Mouse (Mus musculus): ENCODE data around the gene Ric3.

Gene Ric3

DNA sequence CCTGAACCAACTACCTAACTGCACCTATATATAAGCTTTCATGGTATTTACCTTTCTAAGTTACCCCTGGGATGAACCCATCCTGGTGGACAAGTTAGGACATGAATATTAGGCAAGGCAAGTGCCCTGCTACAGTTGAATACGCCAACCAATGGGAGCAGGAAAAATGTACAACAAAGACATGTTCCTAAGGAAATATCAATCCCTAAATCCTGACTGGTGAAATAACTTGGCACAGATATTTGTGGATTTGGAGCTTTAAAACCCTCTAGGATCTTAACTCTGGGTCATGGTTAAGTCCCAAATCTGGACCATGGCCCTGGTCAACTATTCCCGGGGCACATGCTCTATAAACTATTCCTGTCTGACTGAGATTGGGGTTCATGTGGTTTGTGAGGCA is 37.3 kb downstream of the Ric3 start:
- no peak for DNase-seq

DNA sequence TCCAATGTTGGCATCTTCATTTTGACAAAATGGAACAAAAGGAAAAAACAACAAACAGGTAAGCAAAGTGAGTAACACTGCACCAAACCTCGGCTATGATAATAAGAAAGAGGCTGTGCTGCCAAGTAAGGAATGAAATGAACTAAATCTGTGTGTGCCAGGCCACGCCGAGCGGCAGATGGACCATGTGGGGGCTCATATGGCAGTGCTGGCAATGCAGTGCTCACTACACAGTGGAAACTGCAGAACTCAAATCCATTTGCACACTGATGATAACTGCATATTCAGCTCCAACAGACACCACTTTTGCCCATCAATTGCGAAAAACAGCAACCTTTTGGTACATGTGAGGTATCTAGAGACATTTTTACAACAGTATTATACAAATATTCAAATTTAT is 43.7 kb downstream of the Ric3 start:
- no peak for DNase-seq

DNA sequence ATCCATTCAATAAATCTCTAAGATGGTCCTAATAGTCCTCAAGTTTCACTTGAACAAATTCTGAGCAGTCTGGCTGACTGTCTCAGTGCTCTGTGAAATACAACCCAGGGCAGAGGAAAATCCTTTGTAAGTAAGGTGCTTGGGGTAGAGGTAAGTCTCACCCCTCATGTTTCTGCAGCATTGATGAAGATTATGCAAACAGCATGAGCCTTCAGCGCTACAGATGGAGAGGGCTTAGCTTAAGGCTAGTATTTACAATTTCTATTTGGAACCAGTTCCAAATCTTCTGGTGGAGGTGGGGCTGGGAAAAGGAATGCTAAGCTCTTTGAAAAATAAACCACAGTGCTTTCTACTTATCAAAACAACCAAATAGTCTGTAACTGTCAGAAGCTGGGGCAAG is 44.1 kb downstream of the Ric3 start:
- no peak for DNase-seq

DNA sequence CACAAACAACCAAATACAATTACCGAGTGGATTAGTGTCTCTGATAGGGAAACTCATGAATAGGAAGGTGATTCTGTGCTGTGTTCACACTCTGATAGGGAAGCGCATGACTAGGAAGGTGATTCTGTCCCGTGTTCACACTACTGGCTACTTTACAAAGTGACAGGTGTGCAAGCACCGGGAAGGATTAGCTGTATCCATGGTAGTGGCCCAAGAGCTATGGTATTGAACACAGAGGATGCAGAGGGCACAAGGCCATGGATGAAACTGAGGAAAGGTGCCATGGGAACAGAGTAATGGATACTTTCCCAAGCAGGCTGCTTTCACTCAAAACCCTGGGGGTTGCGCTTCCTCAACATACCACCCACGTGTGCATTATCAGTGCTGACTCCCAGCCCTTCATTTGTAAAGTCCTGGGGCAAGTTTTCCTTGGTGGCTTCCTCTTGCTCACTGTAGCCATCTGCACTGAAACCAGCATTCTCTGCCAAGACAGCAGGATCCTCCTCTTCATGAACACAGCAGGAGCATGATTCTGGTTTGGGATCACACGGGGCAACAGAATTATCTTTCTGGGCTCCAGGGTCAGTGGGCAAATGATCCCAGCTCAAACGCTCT is 44.9 kb downstream of the Ric3 start:
- no peak for DNase-seq

DNA sequence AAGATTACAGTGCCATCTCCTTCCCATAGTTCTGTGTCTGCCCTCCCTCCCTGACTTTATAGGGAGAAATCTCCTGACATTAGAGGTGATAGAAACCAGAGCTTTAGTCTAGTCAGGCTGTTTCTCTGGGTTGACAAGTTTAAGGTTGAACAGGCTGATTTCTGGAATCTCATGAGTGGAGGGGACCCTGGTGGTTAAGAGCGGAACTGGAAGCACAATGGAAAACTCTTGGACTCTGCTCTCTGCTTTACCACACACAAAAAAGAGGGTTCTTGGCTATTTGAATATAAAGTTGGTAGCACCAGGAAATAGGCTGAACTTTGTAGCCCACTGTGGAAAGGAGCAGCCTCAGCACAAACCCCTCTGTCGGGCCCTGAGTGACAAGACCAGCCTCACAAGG is 51.1 kb downstream of the Ric3 start:
- no peak for DNase-seq

DNA sequence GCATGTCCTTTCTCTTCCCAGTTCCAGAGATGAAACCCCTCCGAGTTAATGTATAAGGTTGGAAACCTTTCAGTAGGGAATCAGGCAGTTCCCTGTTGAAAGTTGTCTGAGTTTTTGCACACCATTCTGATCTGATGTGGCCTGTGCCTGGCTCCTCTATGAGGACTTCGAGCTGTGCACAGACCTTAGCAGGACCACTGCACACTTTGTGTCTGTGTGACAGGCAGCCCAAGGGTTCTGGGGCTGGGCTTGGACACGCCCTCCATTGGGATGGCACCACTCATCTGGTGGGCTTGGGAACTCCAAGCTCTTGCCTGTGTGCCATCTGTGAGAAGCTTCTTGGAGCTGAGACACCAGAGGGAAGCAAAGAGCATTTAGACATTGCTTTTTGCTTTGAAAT is 51.8 kb downstream of the Ric3 start:
- no peak for DNase-seq

DNA sequence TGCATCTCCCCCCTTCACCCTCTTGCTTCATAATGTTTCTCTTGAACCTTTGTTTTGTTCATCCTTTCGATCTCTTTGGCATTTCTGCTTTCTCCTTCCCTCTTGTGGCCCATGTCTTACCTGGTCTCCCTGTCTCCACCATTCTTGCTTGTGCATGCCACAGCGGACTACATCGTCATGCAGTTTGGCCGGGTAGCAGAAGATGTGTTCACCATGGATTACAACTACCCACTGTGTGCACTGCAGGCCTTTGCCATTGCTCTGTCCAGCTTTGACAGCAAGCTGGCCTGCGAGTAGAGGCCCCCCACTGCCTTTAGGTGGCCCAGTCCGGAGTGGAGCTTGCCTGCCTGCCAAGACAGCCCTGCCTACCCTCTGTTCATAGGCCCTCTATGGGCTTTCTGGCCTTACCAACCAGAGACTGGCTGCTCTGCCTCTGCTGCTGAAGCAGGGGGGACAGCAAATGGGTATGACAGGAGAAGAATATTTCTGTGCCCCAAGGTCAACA is 53.1 kb downstream of the Ric3 start:
- no peak for DNase-seq

DNA sequence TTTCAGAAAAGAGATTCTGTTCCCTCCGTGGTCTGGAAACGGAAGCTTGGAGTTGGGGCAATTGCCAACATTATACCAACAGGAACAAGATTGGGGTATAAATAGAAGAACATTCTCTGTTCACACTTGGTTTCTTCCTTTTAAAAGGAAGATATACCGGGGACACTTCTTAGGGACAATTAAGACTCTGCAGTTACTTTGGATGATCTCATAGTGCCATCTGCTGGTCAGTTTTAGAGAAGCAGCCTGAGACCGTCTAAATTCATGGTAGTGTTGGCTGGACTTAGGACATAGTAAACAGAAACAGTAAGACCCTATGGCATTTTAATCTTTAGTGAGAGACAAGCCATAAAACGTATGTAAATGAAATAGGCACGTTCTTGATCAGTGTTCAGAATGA is 54.9 kb downstream of the Ric3 start:
- DNase-seq, result peak; percentile 59 to 60

DNA sequence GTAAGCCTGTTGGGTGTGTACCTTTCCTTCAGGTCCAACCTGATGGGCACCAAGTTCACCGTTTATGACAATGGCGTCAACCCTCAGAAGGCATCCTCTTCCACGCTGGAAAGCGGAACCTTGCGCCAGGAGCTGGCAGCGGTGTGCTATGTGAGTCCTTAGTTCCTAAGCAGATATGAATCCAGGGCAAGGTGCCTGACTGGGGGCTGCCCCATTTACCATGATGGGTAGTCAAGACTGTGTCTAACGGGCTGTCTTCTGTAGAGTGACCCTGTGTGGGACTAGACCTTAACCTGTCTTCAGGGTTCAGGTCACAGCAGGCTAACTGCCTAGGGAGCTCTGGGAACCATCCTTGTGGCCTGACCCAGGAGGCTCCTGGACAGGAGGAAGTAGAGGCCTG is 55.4 kb downstream of the Ric3 start:
- no peak for DNase-seq

DNA sequence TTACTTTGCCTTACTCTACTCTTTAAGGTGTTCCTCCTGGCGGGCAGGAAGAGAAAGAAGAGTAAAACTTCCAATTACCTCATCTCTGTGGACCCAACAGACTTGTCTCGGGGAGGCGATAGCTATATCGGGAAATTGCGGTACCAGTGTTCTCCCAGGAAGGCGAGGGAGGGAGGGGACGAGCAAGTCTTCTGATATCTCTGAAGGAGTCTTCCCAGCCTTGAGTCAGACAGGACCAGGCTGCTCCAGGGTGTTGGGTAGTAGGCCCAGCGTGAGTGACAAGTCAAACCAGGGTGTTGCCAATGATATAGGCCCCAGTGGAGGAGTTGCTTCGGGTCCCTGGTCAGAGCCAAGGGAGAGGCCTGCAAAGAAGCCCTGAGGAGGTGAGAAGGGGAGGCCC is 56.2 kb downstream of the Ric3 start:
- DNase-seq, result no peak

DNA sequence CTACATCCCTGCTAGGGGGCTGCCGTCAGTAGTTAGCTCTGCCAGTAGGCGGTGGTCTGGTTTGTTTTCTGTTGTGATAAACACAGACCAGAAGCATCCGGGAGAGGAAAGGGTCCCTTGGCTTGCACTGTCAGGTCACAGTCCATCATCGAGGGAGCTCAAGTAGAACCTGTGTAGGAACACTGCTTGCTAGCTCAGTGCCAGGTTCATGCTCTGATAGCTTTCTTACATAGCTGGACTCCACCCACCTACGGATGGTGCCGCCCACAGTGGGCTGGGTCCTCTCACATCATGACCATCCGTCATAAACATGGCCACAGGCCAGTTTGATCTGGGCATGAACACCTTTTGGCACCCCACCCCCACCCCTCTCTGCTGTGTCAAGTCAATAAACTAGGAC is 57.4 kb downstream of the Ric3 start:
- no peak for DNase-seq

DNA sequence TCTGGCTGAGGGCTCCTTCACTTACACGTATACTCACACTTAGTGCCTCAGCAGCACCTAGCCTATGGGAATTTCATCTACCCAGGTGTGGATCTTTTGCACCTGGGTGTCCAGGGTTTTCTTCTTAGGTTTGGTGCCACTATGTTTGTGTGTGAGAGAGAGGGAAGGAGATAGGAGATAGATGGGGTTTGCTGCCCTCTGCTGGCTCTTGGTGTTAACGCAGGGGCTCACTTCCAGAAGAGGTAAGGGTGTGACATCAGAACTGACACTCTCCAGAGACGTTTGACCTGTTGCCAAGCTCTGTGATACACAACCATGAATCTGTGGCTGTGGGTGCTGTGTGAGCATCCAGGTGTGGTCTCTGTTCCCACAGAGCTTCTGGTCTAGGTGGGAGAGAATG is 61.7 kb downstream of the Ric3 start:
- DNase-seq, result peak; percentile 79 to 81

DNA sequence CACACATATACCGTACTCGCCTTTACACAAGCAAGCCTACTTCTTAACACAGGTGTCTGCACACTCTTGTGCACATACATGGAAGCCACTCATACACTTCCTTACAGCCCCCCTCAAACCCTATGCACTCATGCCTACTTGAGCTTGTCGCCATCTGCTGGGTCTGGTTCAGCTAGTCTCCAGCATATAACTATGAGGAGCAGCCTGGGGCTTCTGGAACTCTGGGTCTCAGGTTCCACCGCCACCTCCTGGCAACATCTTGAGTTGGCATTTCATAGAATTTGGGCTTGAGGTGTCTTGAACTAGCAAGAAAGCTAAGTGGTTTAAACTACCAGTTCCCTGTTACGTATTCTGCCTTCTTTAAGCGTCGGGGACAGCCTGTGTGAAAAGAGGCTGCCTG is 63.9 kb downstream of the Ric3 start:
- DNase-seq, result no peak

DNA sequence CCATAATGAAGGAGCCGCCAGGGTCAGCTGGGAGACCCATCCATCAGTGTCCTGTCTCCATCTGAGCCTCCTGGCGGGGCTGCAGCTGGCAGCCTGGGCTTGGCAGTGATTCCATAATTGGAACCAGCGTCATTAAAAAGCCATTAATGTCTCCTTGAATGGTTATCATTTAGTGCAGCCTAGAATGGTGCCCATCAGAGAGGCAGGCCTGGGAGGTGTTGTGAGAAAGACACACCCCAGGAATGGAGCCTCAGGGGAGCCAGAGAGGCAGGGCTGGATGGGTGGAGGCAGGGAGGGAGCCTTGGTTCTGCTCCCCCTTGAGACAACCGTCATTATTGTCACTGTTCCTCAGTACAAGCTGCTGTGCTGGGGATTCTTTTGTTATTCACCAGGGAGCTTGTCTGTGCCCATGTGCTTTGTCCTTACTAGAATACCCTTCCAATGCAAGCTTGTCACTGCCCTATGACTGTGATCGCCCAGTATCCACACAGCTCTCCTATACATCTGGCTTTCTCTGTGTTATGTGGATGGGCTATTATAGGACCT is 66.7 kb downstream of the Ric3 start:
- no peak for DNase-seq

DNA sequence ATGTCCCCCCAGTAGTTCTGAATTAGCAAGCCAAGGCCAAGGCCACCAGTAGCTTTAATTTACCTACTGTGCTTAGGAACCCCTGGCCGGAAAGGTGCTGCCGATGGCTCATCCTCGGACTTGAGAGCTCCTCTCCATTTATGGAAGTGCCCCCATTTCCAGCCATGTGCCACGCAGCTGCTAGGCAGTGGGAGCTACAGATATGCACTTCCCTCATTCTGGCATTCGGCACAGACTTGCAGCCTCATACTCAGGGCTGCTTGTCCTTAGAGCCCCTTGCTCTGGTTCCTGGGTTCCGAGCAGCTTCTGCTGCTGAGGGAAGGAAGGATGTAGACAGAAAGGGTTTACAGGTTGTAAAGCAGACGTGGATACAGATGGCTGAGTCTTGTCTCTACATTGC is 68.3 kb downstream of the Ric3 start:
- DNase-seq, result no peak

DNA sequence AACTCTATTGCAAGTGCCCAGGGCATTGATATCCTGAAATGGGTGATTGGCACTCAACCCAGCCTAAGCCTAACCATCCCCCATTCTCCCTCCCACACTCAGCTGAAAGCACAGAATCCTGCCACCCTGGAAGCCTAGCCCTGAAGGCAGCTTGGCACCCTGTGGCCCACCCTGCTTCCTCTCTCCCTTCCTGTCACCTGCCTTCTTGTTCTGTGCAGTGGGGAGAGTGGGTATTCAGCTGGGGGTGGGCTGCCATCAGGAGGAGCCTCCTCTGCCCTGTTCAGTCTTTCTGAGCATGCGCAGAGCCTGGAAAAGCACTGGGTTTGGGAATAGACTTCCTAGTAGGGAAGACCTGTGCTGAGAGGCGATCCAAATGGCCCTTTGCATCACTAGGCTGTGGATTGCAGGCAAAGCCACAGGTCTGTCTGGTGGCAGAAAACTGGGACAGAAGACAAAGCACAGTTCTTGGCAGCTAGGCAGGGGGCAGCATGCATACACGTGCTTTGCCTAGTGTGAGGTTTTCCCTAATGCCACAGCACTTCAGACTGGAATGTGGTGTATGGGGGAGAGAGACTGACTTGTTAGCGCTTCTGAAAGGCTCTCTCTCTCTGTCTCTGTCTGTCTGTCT is 70.0 kb downstream of the Ric3 start:
- DNase-seq, result no peak

DNA sequence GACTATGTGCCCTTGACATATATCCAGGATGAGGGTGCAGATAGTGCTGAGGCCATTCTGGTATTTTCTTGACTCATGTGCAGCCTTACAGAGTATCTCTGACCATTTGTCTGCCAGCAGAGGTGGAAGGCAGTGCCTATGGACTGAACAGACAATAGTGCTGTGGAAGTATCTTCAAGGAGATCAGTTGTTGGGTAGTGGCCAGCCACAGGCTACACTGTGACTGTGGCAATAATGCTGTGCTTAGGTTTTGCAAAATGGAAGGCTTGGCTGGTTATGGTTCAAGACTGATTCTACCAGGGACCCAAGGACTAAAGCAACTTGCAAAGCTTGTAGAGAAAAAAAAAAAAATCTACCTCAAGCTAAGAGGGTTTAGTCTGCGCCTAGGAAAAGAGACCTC is 70.6 kb downstream of the Ric3 start:
- DNase-seq, result no peak

DNA sequence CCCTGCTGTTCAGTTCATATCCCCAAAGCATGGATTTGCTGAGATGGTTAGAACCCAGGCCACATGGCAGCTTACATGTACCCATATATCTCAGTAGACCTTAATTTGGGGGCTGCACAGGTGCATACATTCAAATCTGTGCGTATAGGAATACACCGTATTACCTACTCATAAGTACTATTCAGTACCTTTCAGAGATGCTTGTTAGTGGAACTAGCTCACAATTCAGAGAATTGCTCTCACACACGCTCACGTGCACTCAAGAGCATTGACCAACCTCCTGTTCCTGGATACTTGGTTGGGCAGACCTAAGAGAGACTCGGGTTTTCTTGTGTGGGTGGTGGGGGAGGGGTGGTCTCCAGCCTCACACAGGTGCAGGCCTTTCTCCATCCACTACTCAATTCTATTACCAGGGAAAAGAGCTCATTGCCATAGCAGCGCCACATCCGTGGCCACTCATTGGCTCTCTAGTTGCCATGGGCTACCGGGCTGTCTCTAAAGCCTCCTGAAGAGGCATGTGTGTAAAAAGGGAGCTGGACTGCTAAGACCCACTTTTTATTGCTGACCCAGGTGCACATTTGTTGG is 71.4 kb downstream of the Ric3 start:
- no peak for DNase-seq

DNA sequence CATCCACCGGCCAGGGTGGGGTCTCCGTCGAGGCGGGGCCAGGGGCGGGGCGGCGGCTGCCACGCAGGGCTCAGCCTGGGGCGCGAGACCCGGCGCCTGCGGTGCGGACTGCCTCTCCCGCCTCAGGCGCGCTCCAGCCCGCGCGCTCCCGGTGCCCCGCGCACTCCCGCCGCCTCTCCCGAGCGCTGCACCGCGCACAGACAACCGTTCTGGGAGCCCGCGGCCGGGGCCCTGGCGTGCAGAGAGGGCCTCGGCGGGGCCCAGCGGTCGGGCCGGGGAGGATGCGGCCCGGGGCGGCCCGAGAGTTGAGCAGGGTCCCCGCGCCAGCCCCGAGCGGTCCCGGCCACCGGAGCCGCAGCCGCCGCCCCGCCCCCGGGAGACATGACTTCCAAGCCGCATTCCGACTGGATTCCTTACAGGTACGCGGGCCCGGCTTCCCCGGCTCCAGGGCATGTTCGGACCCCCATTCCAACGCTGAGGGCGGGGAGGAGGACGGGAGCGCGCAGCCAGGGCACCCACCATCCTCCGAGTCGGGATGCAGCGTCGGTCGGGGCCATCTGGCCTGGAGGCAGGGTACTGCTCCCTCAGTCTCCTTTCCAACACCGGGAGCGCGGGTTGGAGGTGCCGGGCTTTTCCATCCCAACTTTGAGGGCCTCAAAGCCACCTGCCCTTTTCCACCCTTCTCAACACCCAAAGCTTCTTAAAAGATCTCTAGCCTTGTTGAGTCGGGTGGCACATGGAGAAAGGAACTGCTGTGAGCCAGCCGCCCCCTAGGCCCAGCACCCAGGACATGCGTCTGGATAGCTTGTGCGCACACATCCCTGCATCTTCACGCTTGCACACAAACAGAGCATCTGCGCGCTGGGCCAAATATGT is 72.2 kb downstream of the Ric3 start:
- peak; percentile 29 to 37 for DNase-seq

DNA sequence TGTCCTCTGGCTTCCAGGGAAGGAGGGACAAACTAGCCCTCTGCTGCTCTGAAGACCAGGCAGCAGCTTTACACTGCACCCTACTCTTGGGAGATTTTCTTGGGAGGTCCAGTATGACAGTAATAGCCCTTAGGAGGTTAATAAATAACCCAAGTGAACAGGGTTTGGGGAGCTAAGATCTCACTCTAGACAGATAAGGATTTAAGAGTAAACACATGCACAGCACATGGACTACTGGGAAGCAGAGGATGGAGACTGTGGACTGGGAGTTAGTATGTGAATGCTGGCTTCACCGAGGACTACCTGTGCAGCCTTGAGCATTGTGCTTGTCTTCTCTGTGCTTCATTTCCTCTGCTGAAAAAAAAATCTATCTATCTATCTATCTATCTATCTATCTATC is 73.9 kb downstream of the Ric3 start:
- DNase-seq, result no peak

DNA sequence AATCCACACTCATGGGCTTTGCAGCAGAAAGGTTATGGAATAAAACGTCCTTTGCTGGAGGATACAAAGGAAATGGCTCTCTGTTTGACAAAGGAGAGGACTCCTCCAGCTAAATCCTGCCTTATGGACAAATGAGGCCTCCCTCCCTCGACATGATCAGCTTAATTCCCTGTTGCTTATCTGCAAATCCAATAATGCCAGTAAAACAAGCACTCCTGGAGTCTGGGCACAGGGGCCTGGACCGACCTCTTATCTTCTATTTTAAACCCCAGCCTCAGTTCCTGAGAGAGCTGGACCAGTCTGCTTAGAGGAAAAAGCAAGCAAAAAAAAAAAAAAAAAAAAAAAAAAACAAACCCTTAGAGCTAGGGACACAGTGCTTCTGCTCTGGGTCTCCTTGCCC is 79.5 kb downstream of the Ric3 start:
- DNase-seq, result no peak

DNA sequence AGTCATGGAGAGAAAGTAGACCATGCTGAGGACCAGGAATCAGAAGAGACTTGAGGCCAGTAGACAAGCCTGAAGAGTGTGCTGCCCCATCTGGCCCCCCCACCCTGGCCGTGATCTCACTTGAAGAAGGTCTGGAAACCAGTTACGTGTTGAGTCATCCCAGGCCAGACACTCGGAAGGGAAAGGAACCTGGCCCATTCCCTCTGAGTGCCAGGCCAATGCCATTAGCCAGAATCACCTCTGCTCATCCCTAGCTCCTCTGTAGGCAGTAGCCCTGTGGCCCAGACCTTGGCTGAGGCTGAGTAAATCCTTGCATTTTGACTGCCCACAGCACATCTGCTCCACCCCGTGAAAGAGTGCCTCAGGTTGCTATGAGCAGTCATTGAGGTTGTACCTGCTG is 81.2 kb downstream of the Ric3 start:
- no peak for DNase-seq

DNA sequence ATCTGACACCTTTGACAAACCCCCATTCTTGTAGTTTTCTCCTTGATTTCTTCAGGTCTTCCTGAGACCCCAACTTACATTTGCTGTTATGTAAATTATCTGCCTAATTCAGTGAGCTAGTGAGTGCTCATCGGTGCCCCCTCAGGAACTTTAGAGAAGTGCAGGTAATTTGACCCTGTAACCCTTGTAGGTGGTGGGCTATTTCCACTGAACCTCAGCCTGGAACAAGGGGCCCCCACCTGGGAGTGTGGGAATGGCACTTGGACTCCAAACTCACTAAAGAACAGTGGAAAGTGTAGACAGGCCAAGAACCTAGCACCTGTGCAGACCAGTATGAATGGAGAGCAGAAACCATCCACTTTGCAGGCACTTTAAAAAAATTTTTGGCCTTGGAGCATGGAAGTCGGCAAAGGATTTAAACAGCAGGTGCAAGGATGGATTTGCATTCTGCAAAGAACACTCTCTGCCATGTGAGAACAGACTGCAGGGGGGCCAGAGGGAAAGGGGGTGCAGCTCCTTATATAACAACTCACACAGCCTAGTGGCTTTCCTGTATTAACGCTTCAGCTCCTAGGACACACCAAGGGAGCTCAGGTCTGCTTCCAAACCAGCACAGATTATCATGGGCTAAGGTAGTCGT is 82.7 kb downstream of the Ric3 start:
- DNase-seq, result peak; percentile 29 to 31

Measured in kidney, postnatal 4 days (tissue).